Mouse (Mus musculus) heart, adult 2 months (tissue): ENCODE data around the gene Gm27029. TPM values are rescaled to one million over a fixed set of nuclear protein-coding genes. Genes with fewer than 3 reads are reported as not detected.
A peak's percentile ranks its signal among the peaks of the same experiment; 100 is the strongest.
"Not testable (repeated sequence)": the region's sequence is repeated elsewhere in the genome, so short reads cannot be mapped to it uniquely, and the experiment has no call there.

Experiments used
- DNase-seq, 2 experiments: peaks; one replicate each; pipeline ENCODE4 v3.0.0; 2021
- H3K27ac ChIP-seq: fragments of 200-600 bp; 2 replicates; pipeline ENCODE4 v1.8.1; 2022
- H3K27me3 ChIP-seq: fragments of 200-500 bp; 2 replicates; pipeline ENCODE4 v1.6.1; 2012; ENCODE audit warnings: mild to moderate bottlenecking, low read length, inconsistent platforms, mixed read lengths; ENCODE audit not compliant: control insufficient read depth, insufficient read depth
- H3K36me3 ChIP-seq: fragments of 200-500 bp; 2 replicates; pipeline ENCODE4 v1.6.1; 2012; ENCODE audit warnings: low read length, inconsistent platforms; ENCODE audit not compliant: control insufficient read depth, insufficient read depth
- H3K4me1 ChIP-seq: fragments of 200-500 bp; 2 replicates; pipeline ENCODE4 v1.6.1; 2011; ENCODE audit warnings: low read length; ENCODE audit not compliant: control insufficient read depth, insufficient read depth
- H3K4me3 ChIP-seq: fragments of 200-600 bp; 2 replicates; pipeline ENCODE4 v1.8.1; 2022
- H3K79me2 ChIP-seq: fragments of 200-500 bp; replicated peaks from 2 replicates; pipeline ENCODE4 v1.6.1; 2012; ENCODE audit warnings: mild to moderate bottlenecking, inconsistent platforms, low read length, moderate library complexity, mixed read lengths; ENCODE audit not compliant: control insufficient read depth, insufficient read depth
- H3K9ac ChIP-seq: fragments of 200-500 bp; 2 replicates; pipeline ENCODE4 v1.6.1; 2012; ENCODE audit warnings: low read depth, mild to moderate bottlenecking, control low read depth, inconsistent platforms, low read length, mixed read lengths
- CTCF ChIP-seq: fragments of 200-600 bp; IDR thresholded peaks from 2 replicates; pipeline ENCODE4 v1.8.1; 2022; ENCODE audit warnings: antibody characterized with exemption, mild to moderate bottlenecking, moderate library complexity
- EP300 ChIP-seq: fragments of 200-500 bp; IDR thresholded peaks from 2 replicates; pipeline ENCODE4 v1.6.1; 2011; ENCODE audit warnings: low read depth, low read length, control low read depth; ENCODE audit not compliant: insufficient read depth
- POLR2A ChIP-seq: fragments of 200-500 bp; IDR thresholded peaks from 2 replicates; pipeline ENCODE4 v1.6.1; 2011; ENCODE audit warnings: mild to moderate bottlenecking, low read depth, low read length, control low read depth; ENCODE audit not compliant: insufficient read depth
- WGBS: fragments of 180-500 bp; shearing (Covaris S2); methylation state at CpG from one replicate; pipeline ENCODE4 v1.1.7; 2018; 5-methylcytosine and 5-hydroxymethylcytosine counted together
- intact Hi-C: fragments of 180-260 bp; cut with DNase I; formaldehyde crosslinking; loops from one replicate; pipeline ENCODE4 v1.15.1; 2025
- polyA plus RNA-seq: library from polyadenylated mRNA; depleted of rRNA; stranded (reverse); fragments of >200 nt; gene quantifications from 2 replicates; pipeline ENCODE4 v1.2.3, GENCODE M21; 2012
- total RNA-seq, 2 experiments: library from RNA; stranded (reverse); gene quantifications; 2 replicates each; pipeline ENCODE4 v1.2.3; 2021

Gene Gm27029
- total and polyA plus RNA-seq, 3 experiments, result 1.3 to 10.2 (median 5.1) TPM

GRCm38 (mm10) chr11:101395110-101395509 is 29.5 kb downstream of the Gm27029 start:
- no peaks in the 10 kb centered on the region for H3K27me3 ChIP-seq
- no peaks in the 10 kb centered on the region; the same call in none of the 2 replicates for H3K4me1 ChIP-seq
- H3K79me2 ChIP-seq, result no peaks in the 10 kb centered on the region
- intact Hi-C loops, result loop anchor here (1.0 to 5.0 kb wide), 2 partner anchors 72 to 183 kb away; no protein-coding TSS in a partner anchor
- WGBS, result 4% methylated on average over 8 of the region's 8 CpGs
- H3K36me3 ChIP-seq, result no peaks in the 10 kb centered on the region
- DNase-seq, result peak; percentile 69 to 73
- TF ChIP-seq EP300 (peak; percentile 92), CTCF (peak; percentile 95), POLR2A (no peak)
- no peak overlapping the region for H3K4me3 ChIP-seq
- H3K9ac ChIP-seq, result no peak overlapping the region
- no peak overlapping the region for H3K27ac ChIP-seq

- TF ChIP-seq CTCF (no peak), EP300 (no peak), POLR2A (no peak)
- H3K4me3 ChIP-seq, result no peak overlapping the region
- no peaks in the 10 kb centered on the region for H3K4me1 ChIP-seq
- no peaks in the 10 kb centered on the region for H3K27me3 ChIP-seq
- no peak overlapping the region for H3K27ac ChIP-seq
- no peaks in the 10 kb centered on the region for H3K79me2 ChIP-seq
- 25% methylated on average over 4 of the region's 4 CpGs for WGBS
- intact Hi-C loops, result no loop called here
- no peak for DNase-seq
- no peak overlapping the region for H3K9ac ChIP-seq
- H3K36me3 ChIP-seq, result no peaks in the 10 kb centered on the region
These were observed 42.8 kb downstream of the Gm27029 start for GRCm38 (mm10) chr11:101381817-101382216.

GRCm38 (mm10) chr11:101378926-101379325 is 45.7 kb downstream of the Gm27029 start:
- intact Hi-C loops, result no loop called here
- Histone ChIP-seq H3K36me3 (no peaks in the 10 kb centered on the region), H3K4me3 (no peak overlapping the region)

GRCm38 (mm10) chr11:101378196-101378595 is 46.4 kb downstream of the Gm27029 start:
- H3K4me3 ChIP-seq, H3K79me2 ChIP-seq, H3K27ac ChIP-seq, H3K27me3 ChIP-seq, H3K36me3 ChIP-seq, H3K4me1 ChIP-seq, DNase-seq, intact Hi-C loops, H3K9ac ChIP-seq: not testable (repeated sequence)
- WGBS, result 87% methylated on average over 8 of the region's 8 CpGs

More at GRCm38 (mm10) chr11:101378926-101379325, 45.7 kb downstream of the Gm27029 start:
- Histone ChIP-seq H3K79me2 (no peaks in the 10 kb centered on the region), H3K27ac (no peak overlapping the region), H3K9ac (no peak overlapping the region), H3K27me3 (no peaks in the 10 kb centered on the region), H3K4me1 (no peaks in the 10 kb centered on the region)
- TF ChIP-seq POLR2A (no peak), CTCF (no peak), EP300 (no peak)
- WGBS, result 73% methylated on average over 6 of the region's 6 CpGs
- DNase-seq, result no peak

GRCm38 (mm10) chr11:101374421-101374938 is 50.1 kb downstream of the Gm27029 start:
- intact Hi-C loops, result no loop called here
- Histone ChIP-seq H3K36me3 (no peaks in the 10 kb centered on the region), H3K4me1 (no peaks in the 10 kb centered on the region), H3K27me3 (no peaks in the 10 kb centered on the region), H3K9ac (no peak overlapping the region), H3K4me3 (no peak overlapping the region), H3K27ac (no peak overlapping the region), H3K79me2 (no peaks in the 10 kb centered on the region)
- 50% methylated on average over 7 of the region's 7 CpGs for WGBS
- no peak for TF ChIP-seq EP300
- no peak for TF ChIP-seq POLR2A
- TF ChIP-seq CTCF, result no peak
- DNase-seq, result no peak

- WGBS, result 77% methylated on average over 5 of the region's 5 CpGs
These were observed 54.5 kb downstream of the Gm27029 start for GRCm38 (mm10) chr11:101370141-101370540.

More at GRCm38 (mm10) chr11:101370141-101370540, 54.5 kb downstream of the Gm27029 start:
- Histone ChIP-seq H3K27ac (no peak overlapping the region), H3K27me3 (no peaks in the 10 kb centered on the region), H3K4me3 (no peak overlapping the region), H3K4me1 (no peaks in the 10 kb centered on the region), H3K36me3 (no peaks in the 10 kb centered on the region), H3K79me2 (no peaks in the 10 kb centered on the region), H3K9ac (no peak overlapping the region)
- TF ChIP-seq CTCF (no peak), POLR2A (no peak), EP300 (no peak)
- intact Hi-C loops, result no loop called here
- no peak for DNase-seq
